In genomic region chrX:93888966-93889365, GRCm38 (mm10) we compare ENCODE assay signal across 8 mouse cellular contexts. TPM values are rescaled to one million over a fixed set of nuclear protein-coding genes. Genes with fewer than 3 reads are reported as not detected.
DNase-seq lines count a peak whose midpoint lies in the region; ATAC-seq and TF ChIP-seq lines count a peak whose summit lies in the region.

No protein-coding gene starts in this region.

- no peaks in the 10 kb centered on the region for H3K27me3 ChIP-seq in forebrain, embryonic 14.5 days (replicated peaks; ENCODE audit: control insufficient read depth, insufficient read depth, low read length)
- no peaks in the 10 kb centered on the region for H3K27me3 ChIP-seq in midbrain, embryonic 14.5 days (ENCODE audit: control insufficient read depth, insufficient read depth, low read length)

- H3K4me3 ChIP-seq in left cerebral cortex, adult 2 months = peak overlapping the region; percentile 47
- H3K4me3 ChIP-seq in forebrain, embryonic 14.5 days (ENCODE audit: low read depth, low read length) = peak overlapping the region; percentile 26
- H3K4me3 ChIP-seq in midbrain, embryonic 14.5 days (replicated peaks; ENCODE audit: low read depth, low read length) = peak overlapping the region; percentile 27

- WGBS in forebrain, embryonic 14.5 days = 43% methylated on average over 8 of the region's 8 CpGs
- 77% methylated on average over 8 of the region's 8 CpGs for WGBS in midbrain, embryonic 14.5 days

- H3K4me1 ChIP-seq in forebrain, embryonic 14.5 days (ENCODE audit: control insufficient read depth, insufficient read depth, low read length) = no peaks in the 10 kb centered on the region
- no peaks in the 10 kb centered on the region for H3K4me1 ChIP-seq in midbrain, embryonic 14.5 days (ENCODE audit: control insufficient read depth, insufficient read depth, low read length)

- H3K9me3 ChIP-seq in forebrain, embryonic 14.5 days (replicated peaks; ENCODE audit: control insufficient read depth, low read length) = no peaks in the 10 kb centered on the region
- no peaks in the 10 kb centered on the region for H3K9me3 ChIP-seq in midbrain, embryonic 14.5 days (ENCODE audit: control insufficient read depth, low read length)

- ATAC-seq in forebrain, embryonic 14.5 days = peak; percentile 72
- no peak for ATAC-seq in midbrain, embryonic 14.5 days (ENCODE audit: low FRiP score, low TSS enrichment)

- intact Hi-C loops in left cerebral cortex, adult 2 months (cut with DNase I) = loop anchor here (2.0 kb wide), 1 partner anchor 94 kb away; no protein-coding TSS in a partner anchor

- peak overlapping the region; percentile 45 for H3K4me2 ChIP-seq in forebrain, embryonic 14.5 days (ENCODE audit: low read length)
- peak overlapping the region; percentile 47 for H3K4me2 ChIP-seq in midbrain, embryonic 14.5 days (ENCODE audit: low read length)

- H3K36me3 ChIP-seq in forebrain, embryonic 14.5 days (ENCODE audit: control insufficient read depth, insufficient read depth, low read length) = no peaks in the 10 kb centered on the region
- H3K36me3 ChIP-seq in midbrain, embryonic 14.5 days (ENCODE audit: control insufficient read depth, insufficient read depth, low read length) = no peaks in the 10 kb centered on the region

- DNase-seq in cerebellum, adult 9-11 months = peak; percentile 10
- no peak for DNase-seq in cerebellum, adult 18-20 months
- no peak for DNase-seq in left cerebral cortex, adult 2 months (ENCODE audit: extremely low spot score in 1 of 2, low spot score in 2 of 2)
- DNase-seq in left cerebral cortex, adult 11 months (ENCODE audit: low spot score) = no peak
- DNase-seq in forebrain, embryonic 14.5 days (ENCODE audit: low spot score) = peak; percentile 59
- DNase-seq in midbrain, embryonic 14.5 days = no peak
- DNase-seq in urinary bladder, postnatal 4 days (ENCODE audit: low spot score in 2 of 2) = no peak
- DNase-seq in gastrocnemius, postnatal 4 days (ENCODE audit: low spot score in 2 of 2) = no peak

- H3K9ac ChIP-seq in forebrain, embryonic 14.5 days (ENCODE audit: low read length) = no peak overlapping the region; the same call in 1 of the 2 replicates
- H3K9ac ChIP-seq in midbrain, embryonic 14.5 days (replicated peaks; ENCODE audit: low read length) = no peak overlapping the region

- TF ChIP-seq CTCF in left cerebral cortex, adult 2 months (IDR thresholded peaks at IDR 0.05) = no peak

- H3K27ac ChIP-seq in left cerebral cortex, adult 2 months = peak overlapping the region; percentile 92
- H3K27ac ChIP-seq in forebrain, embryonic 14.5 days (ENCODE audit: low read depth, low read length) = peak overlapping the region; percentile 52; the same call in 1 of the 2 replicates
- H3K27ac ChIP-seq in midbrain, embryonic 14.5 days (replicated peaks; ENCODE audit: low read depth, low read length) = no peak overlapping the region

RNA-seq across cellular contexts. Expression of gene Pdk3, which starts 57.0 kb away (rescaled TPM):
- total RNA-seq in left cerebral cortex, adult 2 months (2021) = 10 to 100 TPM; 40.7 to 41.5 TPM
- polyA plus RNA-seq in forebrain, embryonic 14.5 days (2014; fragmentation: Nextera tagmentation; extraction: Ambion mirVana) = 32.9 and 35.5 TPM in 2 replicates
- polyA plus RNA-seq in midbrain, embryonic 14.5 days (2014; fragmentation: Nextera tagmentation; extraction: Ambion mirVana) = 19.0 and 25.8 TPM in 2 replicates
- 10 to 100 TPM; 21.5 to 24.5 TPM for total RNA-seq in gastrocnemius, postnatal 4 days (2021)

Comparison
In these comparisons a context has a peak if more than half of its experiments do, and no peak if none do; other contexts are left out.
1. DNase-seq: peak in cerebellum, adult 9-11 months (single experiment) and forebrain, embryonic 14.5 days (single experiment); none in cerebellum, adult 18-20 months (0 of 2), left cerebral cortex, adult 2 months (0 of 2), left cerebral cortex, adult 11 months (single experiment), midbrain, embryonic 14.5 days (single experiment), urinary bladder, postnatal 4 days (0 of 2) and gastrocnemius, postnatal 4 days (0 of 2).
2. Peak in every context shown above with its lines, with median percentiles within 50 percentile points of each other: H3K4me3 ChIP-seq.